Mouse (Mus musculus) cerebellum, postnatal 14 days (tissue): Measurements from ENCODE around the gene Gatb.

Source experiments
- DNase-seq, 2 experiments: peaks; one replicate each; pipeline ENCODE4 v3.0.0; 2021; ENCODE audit warnings: mixed read lengths in 2 of 2

Gene Gatb

GRCm38 (mm10) chr3:85661926-85662813, 88.3 kb downstream of the Gatb start:
- DNase-seq: no peak

- no peak for DNase-seq
Measured at GRCm38 (mm10) chr3:85663826-85664225, 89.9 kb downstream of the Gatb start.

- DNase-seq: peak; percentile 57 to 63
Measured at GRCm38 (mm10) chr3:85664591-85665171, 90.8 kb downstream of the Gatb start.

GRCm38 (mm10) chr3:85666166-85666565, 92.2 kb downstream of the Gatb start:
- DNase-seq: no peak

GRCm38 (mm10) chr3:85666736-85667135, 92.8 kb downstream of the Gatb start:
- DNase-seq: no peak

- DNase-seq: no peak
Measured at GRCm38 (mm10) chr3:85667683-85668082, 93.8 kb downstream of the Gatb start.

GRCm38 (mm10) chr3:85669844-85670243, 95.9 kb downstream of the Gatb start:
- DNase-seq: no peak

- DNase-seq: no peak
Measured at GRCm38 (mm10) chr3:85677133-85677532, 103.2 kb downstream of the Gatb start.

- no peak for DNase-seq
Measured at GRCm38 (mm10) chr3:85677952-85678351, 104.0 kb downstream of the Gatb start.

GRCm38 (mm10) chr3:85679312-85679933, 105.5 kb downstream of the Gatb start:
- no peak for DNase-seq

GRCm38 (mm10) chr3:85679960-85680359, 106.0 kb downstream of the Gatb start:
- DNase-seq: no peak

GRCm38 (mm10) chr3:85681136-85681535, 107.2 kb downstream of the Gatb start:
- no peak for DNase-seq

- no peak for DNase-seq
Measured at GRCm38 (mm10) chr3:85683618-85684017, 109.7 kb downstream of the Gatb start.

- DNase-seq: no peak
Measured at GRCm38 (mm10) chr3:85685271-85685670, 111.4 kb downstream of the Gatb start.

GRCm38 (mm10) chr3:85688341-85688740, 114.4 kb downstream of the Gatb start:
- DNase-seq: no peak

- DNase-seq: no peak
Measured at GRCm38 (mm10) chr3:85691134-85691533, 117.2 kb downstream of the Gatb start.

- no peak for DNase-seq
Measured at GRCm38 (mm10) chr3:85693013-85693412, 119.1 kb downstream of the Gatb start.

- DNase-seq: no peak
Measured at GRCm38 (mm10) chr3:85695056-85695455, 121.1 kb downstream of the Gatb start.

- no peak for DNase-seq
Measured at GRCm38 (mm10) chr3:85698496-85698895, 124.6 kb downstream of the Gatb start.

GRCm38 (mm10) chr3:85703141-85703882, 129.4 kb downstream of the Gatb start:
- peak; percentile 49 to 51 for DNase-seq
